Mouse (Mus musculus) limb, embryonic 12.5 days (tissue): ENCODE results near the gene Ier5. TPM values are rescaled to one million over a fixed set of nuclear protein-coding genes. Genes with fewer than 3 reads are reported as not detected.

Experiments
- ATAC-seq: fragments of 200-750 bp; cut with Nextera tagmentation; 2 replicates; pipeline ENCODE4 v1.8.0; 2017; ENCODE audit warnings: low read depth, moderate TSS enrichment; ENCODE audit not compliant: insufficient number of reproducible peaks, insufficient read depth, low FRiP score, low TSS enrichment
- H3K27ac ChIP-seq: fragments of 300-500 bp; sonication (generic); 2 replicates; pipeline ENCODE4 v1.5.1; 2016; ENCODE audit warnings: mild to moderate bottlenecking, moderate library complexity
- H3K27me3 ChIP-seq: fragments of 300-500 bp; sonication (generic); 2 replicates; pipeline ENCODE4 v1.6.1; 2016; ENCODE audit warnings: mild to moderate bottlenecking, moderate library complexity
- H3K36me3 ChIP-seq: fragments of 300-500 bp; sonication (generic); 2 replicates; pipeline ENCODE4 v1.6.1; 2016; ENCODE audit warnings: mild to moderate bottlenecking, moderate library complexity
- H3K4me1 ChIP-seq: fragments of 300-500 bp; sonication (generic); replicated peaks from 2 replicates; pipeline ENCODE4 v1.6.1; 2016
- H3K4me2 ChIP-seq: fragments of 300-500 bp; sonication (generic); 2 replicates; pipeline ENCODE4 v1.6.1; 2016; ENCODE audit warnings: mild to moderate bottlenecking, moderate library complexity
- H3K4me3 ChIP-seq: fragments of 300-500 bp; sonication (generic); replicated peaks from 2 replicates; pipeline ENCODE4 v1.5.1; 2016; ENCODE audit warnings: mild to moderate bottlenecking
- H3K9ac ChIP-seq: fragments of 300-500 bp; sonication (generic); replicated peaks from 2 replicates; pipeline ENCODE4 v1.6.1; 2016; ENCODE audit warnings: mild to moderate bottlenecking, moderate library complexity
- H3K9me3 ChIP-seq: fragments of 300-500 bp; sonication (generic); 2 replicates; pipeline ENCODE4 v1.6.1; 2016; ENCODE audit warnings: mild to moderate bottlenecking, moderate library complexity
- WGBS: fragments of 180-500 bp; shearing (Covaris S2); methylation state at CpG from one replicate; pipeline ENCODE4 v1.1.7; 2016; 5-methylcytosine and 5-hydroxymethylcytosine counted together
- polyA plus RNA-seq: library from polyadenylated mRNA; unstranded; fragments of >200 nt; fragmentation: Nextera tagmentation; extraction: Ambion mirVana; gene quantifications from 2 replicates; pipeline ENCODE4 v1.2.1, GENCODE M21; 2016

The Ier5 gene
- polyA plus RNA-seq, 1 experiment from 2014 or later: 15.8 TPM

DNA sequence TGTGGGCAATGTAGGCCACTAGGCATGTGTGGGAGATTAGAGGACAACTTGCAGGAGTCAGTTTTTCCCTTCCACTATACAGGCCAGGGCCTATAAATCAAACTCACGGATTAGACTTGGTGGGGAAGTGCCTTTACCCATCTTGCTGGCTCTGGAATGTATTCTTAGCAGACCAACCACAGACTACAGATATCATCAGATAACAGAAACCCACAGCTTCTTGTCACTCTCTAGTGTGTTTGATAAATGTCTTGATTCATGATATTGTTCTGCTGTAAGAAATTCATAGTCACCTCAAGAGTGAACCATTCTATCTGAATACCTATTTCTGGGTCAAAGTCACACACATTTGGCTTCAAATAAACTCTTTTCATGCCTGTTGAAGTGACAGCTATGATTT, 20.3 kb upstream of the Ier5 start:
- WGBS: 57% methylated on average over 1 of the region's 1 CpGs
- Histone ChIP-seq H3K27ac (no peak overlapping the region), H3K4me2 (no peak overlapping the region), H3K9ac (no peak overlapping the region), H3K9me3 (no peaks in the 10 kb centered on the region), H3K4me1 (peaks cover 6% of the 10 kb centered on the region; the same call in 1 of the 2 replicates), H3K4me3 (no peak overlapping the region), H3K36me3 (no peaks in the 10 kb centered on the region), H3K27me3 (no peaks in the 10 kb centered on the region)
- ATAC-seq: no peak

DNA sequence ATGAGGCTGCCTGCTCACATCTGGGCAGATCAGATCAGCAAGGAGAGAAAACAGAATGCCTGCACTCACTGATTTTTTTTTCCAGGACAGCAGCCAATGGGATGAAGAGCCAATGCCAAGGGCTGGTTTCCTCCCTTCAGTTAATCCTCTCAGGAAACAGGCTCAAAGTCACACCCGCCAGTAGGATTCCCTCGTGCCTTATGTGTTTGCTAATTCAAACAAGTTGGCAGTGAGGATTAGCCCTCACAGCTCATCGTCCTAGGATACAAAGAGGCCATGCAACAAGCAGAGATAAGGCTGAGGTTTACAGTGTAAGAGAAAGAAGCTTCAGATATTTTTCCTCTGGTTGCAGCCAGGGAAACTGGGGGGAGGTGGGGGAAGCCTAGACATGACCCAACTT, 14.5 kb upstream of the Ier5 start:
- Histone ChIP-seq H3K4me2 (no peak overlapping the region), H3K4me3 (no peak overlapping the region), H3K9me3 (no peaks in the 10 kb centered on the region), H3K36me3 (no peaks in the 10 kb centered on the region), H3K9ac (no peak overlapping the region), H3K27ac (no peak overlapping the region), H3K4me1 (peaks cover 12% of the 10 kb centered on the region), H3K27me3 (no peaks in the 10 kb centered on the region)
- no peak for ATAC-seq
- WGBS: 22% methylated on average over 3 of the region's 3 CpGs

DNA sequence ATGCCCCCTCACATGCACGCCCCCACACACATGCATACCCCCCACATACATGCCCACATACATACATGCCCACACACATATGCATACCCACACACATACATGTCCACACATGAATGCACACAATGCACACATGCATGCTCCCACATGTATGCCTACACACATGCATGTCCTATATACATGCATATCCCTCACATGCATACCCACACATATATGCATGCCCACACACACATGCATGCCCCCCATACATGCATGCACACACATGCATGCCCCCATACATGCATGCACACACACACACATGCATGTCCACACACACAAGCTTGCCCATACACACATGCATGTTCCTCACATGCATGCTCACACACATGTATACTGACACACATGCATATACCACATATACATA, 13.4 kb upstream of the Ier5 start:
- Histone ChIP-seq H3K27ac (no peak overlapping the region), H3K27me3 (no peaks in the 10 kb centered on the region), H3K36me3 (no peaks in the 10 kb centered on the region), H3K4me3 (no peak overlapping the region), H3K9me3 (no peaks in the 10 kb centered on the region), H3K9ac (no peak overlapping the region), H3K4me1 (peaks cover 19% of the 10 kb centered on the region), H3K4me2 (no peak overlapping the region)
- WGBS: 88% methylated on average over 1 of the region's 1 CpGs
- ATAC-seq: no peak

DNA sequence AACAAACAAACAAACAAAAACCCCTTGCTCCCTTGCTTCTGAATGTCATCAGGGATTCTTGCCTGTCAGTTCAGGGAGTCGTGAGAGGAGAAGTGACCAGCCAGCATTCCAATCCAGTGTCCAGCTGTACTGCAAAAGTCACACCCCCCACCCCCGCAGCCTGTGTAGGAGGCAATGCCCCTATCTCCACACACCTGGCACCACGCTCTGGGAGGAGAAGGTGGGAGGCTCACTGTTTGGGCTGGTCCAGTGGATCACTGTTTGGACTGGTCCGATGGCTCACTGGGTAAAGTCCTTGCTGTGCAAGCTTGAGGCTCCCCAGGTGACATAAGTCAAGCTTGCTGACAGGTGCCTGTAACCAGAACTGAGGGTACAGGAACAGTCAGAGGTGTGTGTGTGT, 12.7 kb upstream of the Ier5 start:
- H3K27me3 ChIP-seq: no peaks in the 10 kb centered on the region

DNA sequence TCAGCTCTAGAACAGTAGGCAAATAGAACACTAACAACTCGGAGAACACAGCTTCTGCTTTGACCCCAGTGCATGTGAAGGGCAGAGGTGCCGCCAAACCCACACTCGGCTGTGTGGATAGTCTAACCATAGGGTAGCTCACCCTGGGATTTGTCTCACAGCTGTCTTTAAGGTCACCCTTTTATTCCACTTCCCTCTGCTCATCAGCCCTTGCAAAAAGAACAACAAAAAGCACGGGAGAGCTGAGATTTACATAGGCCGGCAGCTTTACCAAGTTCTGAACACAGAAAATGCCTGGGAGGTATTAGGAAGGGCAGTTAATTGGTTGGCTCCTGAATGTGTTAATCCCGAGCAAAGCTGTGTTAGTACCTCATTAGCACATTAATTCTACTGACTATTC, 12.1 kb upstream of the Ier5 start:
- Histone ChIP-seq H3K9ac (no peak overlapping the region), H3K4me3 (no peak overlapping the region), H3K9me3 (no peaks in the 10 kb centered on the region), H3K36me3 (no peaks in the 10 kb centered on the region), H3K4me2 (no peak overlapping the region), H3K4me1 (peaks cover 19% of the 10 kb centered on the region), H3K27ac (no peak overlapping the region), H3K27me3 (no peaks in the 10 kb centered on the region)
- 24% methylated on average over 6 of the region's 6 CpGs for WGBS
- no peak for ATAC-seq

More for the DNA sequence above, 12.7 kb upstream of the Ier5 start:
- 43% methylated on average over 4 of the region's 4 CpGs for WGBS
- ATAC-seq: no peak
- no peak overlapping the region for H3K27ac ChIP-seq
- no peak overlapping the region for H3K4me3 ChIP-seq
- H3K9ac ChIP-seq: no peak overlapping the region
- H3K4me1 ChIP-seq: peaks cover 19% of the 10 kb centered on the region
- no peak overlapping the region for H3K4me2 ChIP-seq
- H3K36me3 ChIP-seq: no peaks in the 10 kb centered on the region
- no peaks in the 10 kb centered on the region for H3K9me3 ChIP-seq

DNA sequence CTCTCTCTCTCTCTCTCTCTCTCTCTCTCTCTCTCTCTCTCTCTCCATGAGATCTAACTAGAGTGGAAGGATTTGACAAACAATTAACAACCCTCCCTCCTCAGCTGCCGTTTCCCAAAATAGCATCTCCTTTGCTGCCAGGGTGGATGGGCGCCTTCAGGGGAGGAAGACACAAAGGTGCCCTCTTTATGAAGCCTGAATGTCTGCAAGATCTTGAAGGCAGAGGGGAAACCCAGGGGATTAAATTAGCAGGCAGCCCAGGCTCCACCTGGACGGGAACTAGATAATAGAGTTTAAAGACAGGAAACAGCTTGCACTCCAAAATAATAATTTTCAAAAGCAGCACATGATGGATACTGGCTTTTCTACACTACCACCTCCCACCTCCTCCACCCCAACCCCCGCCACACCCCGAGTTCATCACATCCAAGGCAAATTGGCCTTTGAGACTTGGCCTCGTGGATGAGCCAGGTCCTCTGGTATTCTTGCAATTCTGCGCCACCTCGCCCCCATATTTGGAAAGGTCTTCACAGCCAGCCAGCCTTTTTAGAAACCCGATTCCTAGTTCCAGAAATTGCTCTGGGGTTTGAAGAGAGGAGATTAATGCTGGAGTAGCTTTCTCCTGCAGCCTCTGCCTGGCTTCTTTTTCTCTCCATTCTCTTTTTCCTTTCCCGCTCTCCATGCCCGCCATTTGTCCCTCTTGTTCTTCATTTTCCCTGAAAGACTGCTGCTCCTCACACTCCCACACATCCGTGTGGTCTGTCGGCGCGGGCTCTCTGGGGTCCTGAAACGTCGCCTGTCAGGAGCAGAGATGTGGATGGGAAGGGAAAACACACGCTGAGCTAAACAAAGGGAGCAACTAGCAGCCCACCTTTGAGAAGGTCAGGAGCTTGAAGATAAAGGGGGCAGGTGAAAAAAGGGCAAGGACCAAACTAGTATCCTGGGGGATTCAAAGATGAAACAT, 10.2 kb upstream of the Ier5 start:
- ATAC-seq: no peak
- H3K27ac ChIP-seq: no peak overlapping the region
- peaks cover 19% of the 10 kb centered on the region for H3K4me1 ChIP-seq
- H3K4me2 ChIP-seq: peak overlapping the region; percentile 34
- H3K36me3 ChIP-seq: no peaks in the 10 kb centered on the region
- WGBS: 24% methylated on average over 18 of the region's 18 CpGs
- no peaks in the 10 kb centered on the region for H3K9me3 ChIP-seq
- H3K9ac ChIP-seq: 0 out of 2 replicates have a peak overlapping the region, but pooled peaks have one; percentile 32
- H3K27me3 ChIP-seq: no peaks in the 10 kb centered on the region
- H3K4me3 ChIP-seq: no peak overlapping the region

DNA sequence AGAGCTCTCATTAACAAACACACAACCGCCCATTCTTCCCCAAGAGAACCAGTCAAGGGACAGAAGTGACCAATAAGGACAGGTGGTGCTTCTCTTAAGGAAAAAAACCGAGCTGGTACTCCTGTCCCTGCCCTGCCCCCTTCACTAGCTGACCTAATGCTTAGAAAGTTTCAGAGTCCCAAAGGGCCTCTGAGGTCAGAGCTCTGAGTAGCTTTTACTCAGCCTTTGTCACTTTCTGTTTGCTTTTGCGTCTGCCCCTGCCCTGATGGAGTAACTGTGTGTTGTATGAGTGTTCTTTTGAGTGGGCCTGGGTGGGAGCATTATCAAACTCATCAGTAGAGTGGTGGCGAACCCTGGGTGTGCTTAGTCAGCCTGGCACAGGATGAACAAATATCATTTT, 9.0 kb upstream of the Ier5 start:
- no peak overlapping the region for H3K4me3 ChIP-seq
- peaks cover 19% of the 10 kb centered on the region for H3K4me1 ChIP-seq
- H3K36me3 ChIP-seq: no peaks in the 10 kb centered on the region
- 60% methylated on average over 4 of the region's 4 CpGs for WGBS
- no peaks in the 10 kb centered on the region for H3K27me3 ChIP-seq
- H3K9me3 ChIP-seq: no peaks in the 10 kb centered on the region
- no peak overlapping the region for H3K4me2 ChIP-seq
- H3K27ac ChIP-seq: no peak overlapping the region
- H3K9ac ChIP-seq: no peak overlapping the region
- no peak for ATAC-seq

DNA sequence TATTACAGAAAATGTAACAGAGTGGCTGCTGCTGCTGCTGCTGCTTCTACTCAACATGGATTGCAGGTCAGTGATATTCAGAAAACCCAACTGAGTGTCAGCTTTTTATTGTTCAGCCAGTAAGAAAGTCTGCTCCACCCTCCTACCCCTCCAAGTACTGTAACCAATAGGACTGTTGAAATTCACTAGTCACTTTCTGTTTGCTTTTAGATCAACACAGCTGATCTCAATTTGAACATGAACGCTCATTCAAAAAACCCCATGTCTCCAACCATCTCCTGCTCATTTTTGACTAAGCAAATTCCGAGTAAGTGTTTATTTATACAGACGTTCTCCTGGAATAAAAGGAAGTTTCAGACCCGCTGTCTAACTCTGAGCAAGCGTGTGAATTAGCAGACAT, 8.4 kb upstream of the Ier5 start:
- no peak overlapping the region for H3K4me3 ChIP-seq
- no peak overlapping the region for H3K4me2 ChIP-seq
- no peak overlapping the region for H3K27ac ChIP-seq
- no peak for ATAC-seq
- no peaks in the 10 kb centered on the region for H3K9me3 ChIP-seq
- no peaks in the 10 kb centered on the region for H3K27me3 ChIP-seq
- no peak overlapping the region for H3K9ac ChIP-seq
- 57% methylated on average over 5 of the region's 5 CpGs for WGBS
- peaks cover 19% of the 10 kb centered on the region for H3K4me1 ChIP-seq
- no peaks in the 10 kb centered on the region for H3K36me3 ChIP-seq

DNA sequence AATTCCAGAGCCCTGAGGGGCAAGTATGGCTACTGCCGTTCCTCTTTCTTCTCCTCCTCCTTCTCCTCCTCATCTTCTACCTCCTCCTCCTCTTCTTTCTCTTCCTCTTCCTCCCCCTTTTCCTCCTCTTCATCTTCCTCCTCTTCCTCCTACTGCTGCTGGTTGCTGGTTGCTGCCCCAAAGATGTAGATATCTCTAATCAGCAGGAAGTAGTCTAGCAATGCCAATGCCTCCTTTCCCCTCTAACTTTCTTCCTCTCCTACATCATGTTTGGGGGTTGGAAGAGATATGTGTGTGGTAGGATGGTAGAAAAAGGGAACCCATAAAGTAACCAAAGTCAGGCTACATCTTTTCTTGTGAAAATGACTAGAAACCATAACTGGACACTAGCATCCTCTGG, 6.9 kb upstream of the Ier5 start:
- 79% methylated on average over 1 of the region's 1 CpGs for WGBS
- no peaks in the 10 kb centered on the region for H3K9me3 ChIP-seq

DNA sequence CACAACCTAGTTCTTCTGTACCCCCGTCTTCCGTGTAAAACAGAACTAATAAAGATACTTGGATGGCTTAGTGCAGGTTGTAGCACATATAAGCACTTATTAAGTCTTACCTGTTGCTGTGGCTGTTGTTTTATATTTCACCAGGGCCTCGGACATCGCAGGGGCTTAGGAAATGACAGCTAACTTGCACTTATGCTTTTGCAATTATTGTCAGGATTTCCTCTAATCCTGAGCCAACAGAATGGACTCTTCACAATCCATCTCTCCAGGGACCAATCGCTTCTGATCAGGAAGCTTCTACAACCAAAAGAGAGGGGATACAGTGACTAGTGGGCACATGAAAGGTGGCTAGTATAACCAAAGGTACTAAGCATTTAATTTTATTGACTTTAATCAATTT, 4.6 kb upstream of the Ier5 start:
- Histone ChIP-seq H3K4me1 (peaks cover 11% of the 10 kb centered on the region), H3K36me3 (no peaks in the 10 kb centered on the region), H3K4me2 (no peak overlapping the region), H3K27ac (no peak overlapping the region), H3K4me3 (no peak overlapping the region), H3K9me3 (no peaks in the 10 kb centered on the region), H3K9ac (no peak overlapping the region), H3K27me3 (no peaks in the 10 kb centered on the region)
- no peak for ATAC-seq
- 92% methylated on average over 5 of the region's 5 CpGs for WGBS

More for the DNA sequence above, 6.9 kb upstream of the Ier5 start:
- Histone ChIP-seq H3K27me3 (no peaks in the 10 kb centered on the region), H3K36me3 (no peaks in the 10 kb centered on the region), H3K4me1 (peaks cover 16% of the 10 kb centered on the region), H3K9ac (no peak overlapping the region), H3K4me3 (no peak overlapping the region), H3K27ac (no peak overlapping the region), H3K4me2 (no peak overlapping the region)
- ATAC-seq: no peak

DNA sequence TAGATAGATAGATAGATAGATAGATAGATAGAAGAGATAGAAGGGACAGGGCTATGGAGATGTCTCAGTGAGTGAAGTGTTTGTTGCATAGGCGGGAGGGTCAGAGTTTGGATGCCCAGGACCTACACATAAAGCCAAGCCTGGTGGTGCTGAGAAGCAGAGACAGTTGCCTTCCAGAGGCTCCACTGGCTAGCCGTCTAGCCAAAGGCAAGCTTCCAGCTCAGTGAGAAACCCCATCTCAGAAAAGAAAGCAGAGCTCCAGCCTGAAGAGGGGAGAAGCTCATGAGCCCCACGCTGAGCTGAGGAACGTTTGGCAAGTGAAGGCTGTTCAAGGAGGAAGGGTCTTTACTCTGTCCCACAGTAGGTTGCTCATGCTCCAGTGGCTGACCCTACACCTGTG, 3.2 kb upstream of the Ier5 start:
- no peak overlapping the region for H3K27ac ChIP-seq
- ATAC-seq: no peak
- WGBS: 79% methylated on average over 4 of the region's 4 CpGs
- H3K36me3 ChIP-seq: no peaks in the 10 kb centered on the region
- H3K9ac ChIP-seq: no peak overlapping the region
- 0 out of 2 replicates have a peak, but pooled peaks cover 4% of the 10 kb centered on the region for H3K4me1 ChIP-seq
- no peaks in the 10 kb centered on the region for H3K27me3 ChIP-seq
- no peaks in the 10 kb centered on the region for H3K9me3 ChIP-seq
- H3K4me3 ChIP-seq: no peak overlapping the region
- no peak overlapping the region for H3K4me2 ChIP-seq
